Mouse (Mus musculus): ENCODE results near the gene Olfr220.
A peak's percentile ranks its signal among the peaks of the same experiment; 100 is the strongest.

Gene Olfr220

GRCm38 (mm10) chr1:174441782-174442181, at the start of gene Olfr220:
TSS of gene Olfr220 (plus strand) at chr1:174442082.
- DNase-seq (ENCODE audit: low read depth), result no peak

- no peak for DNase-seq (ENCODE audit: low read depth)
Measured at GRCm38 (mm10) chr1:174422959-174423358, 18.9 kb upstream of the Olfr220 start.

- no peak for DNase-seq (ENCODE audit: low read depth)
Measured at GRCm38 (mm10) chr1:174423764-174424163, 18.1 kb upstream of the Olfr220 start, which contains the start of gene Olfr414. TSS of gene Olfr414 (plus strand) at chr1:174424064.

GRCm38 (mm10) chr1:174426180-174426986, 15.5 kb upstream of the Olfr220 start:
- no peak for DNase-seq (ENCODE audit: low read depth)

GRCm38 (mm10) chr1:174427402-174427801, 14.5 kb upstream of the Olfr220 start:
- DNase-seq (ENCODE audit: low read depth), result no peak

- no peak for DNase-seq (ENCODE audit: low read depth)
Measured at GRCm38 (mm10) chr1:174428407-174428806, 13.5 kb upstream of the Olfr220 start.

GRCm38 (mm10) chr1:174434121-174434520, 7.8 kb upstream of the Olfr220 start:
- no peak for DNase-seq (ENCODE audit: low read depth)

- no peak for DNase-seq (ENCODE audit: low read depth)
Measured at GRCm38 (mm10) chr1:174455100-174455499, 13.2 kb downstream of the Olfr220 start.

- no peak for DNase-seq (ENCODE audit: low read depth)
Measured at GRCm38 (mm10) chr1:174465385-174465784, 23.5 kb downstream of the Olfr220 start.

GRCm38 (mm10) chr1:174466240-174466639, 24.4 kb downstream of the Olfr220 start:
- DNase-seq (ENCODE audit: low read depth), result peak; percentile 55

- DNase-seq (ENCODE audit: low read depth), result peak; percentile 49
Measured at GRCm38 (mm10) chr1:174469736-174470135, 27.9 kb downstream of the Olfr220 start.

- no peak for DNase-seq (ENCODE audit: low read depth)
Measured at GRCm38 (mm10) chr1:174482567-174482966, 40.7 kb downstream of the Olfr220 start.

- no peak for DNase-seq (ENCODE audit: low read depth)
Measured at GRCm38 (mm10) chr1:174500064-174500463, 58.2 kb downstream of the Olfr220 start.

Measured in 416B (cell line).